Mouse (Mus musculus) hindbrain, embryonic 13.5 days (tissue): Measurements from ENCODE around the gene BC028528. TPM values are rescaled to one million over a fixed set of nuclear protein-coding genes. Genes with fewer than 3 reads are reported as not detected.

Experiments
- ATAC-seq: fragments of 200-750 bp; cut with Nextera tagmentation; 2 replicates; pipeline ENCODE4 v1.8.0; 2017; ENCODE audit warnings: moderate TSS enrichment; ENCODE audit not compliant: low FRiP score
- H3K27ac ChIP-seq: fragments of 300-500 bp; sonication (generic); 2 replicates; pipeline ENCODE4 v1.5.1; 2015; ENCODE audit warnings: inconsistent platforms, mild to moderate bottlenecking, moderate library complexity
- H3K27me3 ChIP-seq: fragments of 300-500 bp; sonication (generic); 2 replicates; pipeline ENCODE4 v1.6.1; 2015; ENCODE audit warnings: mild to moderate bottlenecking, inconsistent platforms
- H3K36me3 ChIP-seq: fragments of 300-500 bp; sonication (generic); 2 replicates; pipeline ENCODE4 v1.6.1; 2015; ENCODE audit warnings: mild to moderate bottlenecking, inconsistent platforms
- H3K4me1 ChIP-seq: fragments of 300-500 bp; sonication (generic); replicated peaks from 2 replicates; pipeline ENCODE4 v1.6.1; 2015; ENCODE audit warnings: inconsistent platforms
- H3K4me2 ChIP-seq: fragments of 300-500 bp; sonication (generic); 2 replicates; pipeline ENCODE4 v1.6.1; 2015; ENCODE audit warnings: inconsistent platforms, mild to moderate bottlenecking, moderate library complexity
- H3K4me3 ChIP-seq: fragments of 300-500 bp; sonication (generic); 2 replicates; pipeline ENCODE4 v1.5.1; 2015; ENCODE audit warnings: mild to moderate bottlenecking, inconsistent platforms
- H3K9ac ChIP-seq: fragments of 300-500 bp; sonication (generic); 2 replicates; pipeline ENCODE4 v1.6.1; 2015; ENCODE audit warnings: mild to moderate bottlenecking, inconsistent platforms
- H3K9me3 ChIP-seq: fragments of 300-500 bp; sonication (generic); 2 replicates; pipeline ENCODE4 v1.6.1; 2016; ENCODE audit warnings: inconsistent platforms
- WGBS: fragments of 180-500 bp; shearing (Covaris S2); methylation state at CpG from one replicate; pipeline ENCODE4 v1.1.7; 2015; 5-methylcytosine and 5-hydroxymethylcytosine counted together
- polyA plus RNA-seq: library from polyadenylated mRNA; unstranded; fragments of >200 nt; fragmentation: Nextera tagmentation; extraction: Ambion mirVana; gene quantifications from 2 replicates; pipeline ENCODE4 v1.2.1, GENCODE M21; 2015

The BC028528 gene
- polyA plus RNA-seq, 1 experiment from 2014 or later: 19.4 TPM

- H3K27me3 ChIP-seq: no peaks in the 10 kb centered on the region
- H3K36me3 ChIP-seq: peaks cover 85% of the 10 kb centered on the region
- no peak overlapping the region for H3K4me3 ChIP-seq
- no peak overlapping the region for H3K9ac ChIP-seq
- H3K4me1 ChIP-seq: no peaks in the 10 kb centered on the region
- 92% methylated on average over 3 of the region's 3 CpGs for WGBS
- no peak overlapping the region for H3K27ac ChIP-seq
- no peaks in the 10 kb centered on the region for H3K9me3 ChIP-seq
- no peak for ATAC-seq
- no peak overlapping the region for H3K4me2 ChIP-seq
These were observed 49.1 kb downstream of the BC028528 start for GRCm38 (mm10) chr3:95842503-95843214.

DNA sequence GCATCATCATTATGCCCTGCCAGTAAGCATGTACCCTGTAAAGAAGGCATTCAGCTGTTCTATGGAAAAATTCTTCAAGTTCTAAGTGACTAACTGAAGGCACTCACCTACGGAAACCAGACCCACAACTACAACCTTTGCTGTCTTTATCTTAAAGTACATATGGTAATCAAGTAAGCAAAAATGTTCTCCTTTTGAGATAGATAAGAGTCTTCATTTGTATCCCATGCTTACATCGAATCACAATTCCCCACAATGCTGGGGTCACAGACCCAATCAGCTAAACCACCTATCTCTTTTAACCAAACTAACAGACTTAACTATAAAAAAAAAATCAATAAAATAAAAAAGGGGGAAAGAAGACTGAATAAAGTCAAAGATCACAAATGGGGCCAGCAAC is 52.6 kb downstream of the BC028528 start:
- ATAC-seq: no peak
- H3K4me2 ChIP-seq: no peak overlapping the region
- WGBS: 92% methylated on average over 2 of the region's 2 CpGs
- no peaks in the 10 kb centered on the region for H3K27me3 ChIP-seq
- H3K9ac ChIP-seq: no peak overlapping the region
- no peak overlapping the region for H3K4me3 ChIP-seq
- H3K27ac ChIP-seq: no peak overlapping the region
- no peaks in the 10 kb centered on the region for H3K9me3 ChIP-seq
- H3K4me1 ChIP-seq: no peaks in the 10 kb centered on the region
- H3K36me3 ChIP-seq: peaks cover 77% of the 10 kb centered on the region

Other genes starting within 250 kb of the BC028528 start
- 49.3 and 54.2 TPM in 2 replicates for gene Mcl1, start 233.2 kb downstream of the BC028528 start, polyA plus RNA-seq
- 0.98 and 1.0 TPM in 2 replicates for gene Adamtsl4, start 204.1 kb downstream of the BC028528 start, polyA plus RNA-seq
- gene Ecm1, start 152.4 kb downstream of the BC028528 start, polyA plus RNA-seq: 12.9 and 13.4 TPM in 2 replicates
- 41.0 and 44.9 TPM in 2 replicates for gene Tars2, start 131.8 kb downstream of the BC028528 start, polyA plus RNA-seq
- 23.8 and 24.4 TPM in 2 replicates for gene Rprd2, start 73.1 kb downstream of the BC028528 start, polyA plus RNA-seq
- 36.6 and 39.7 TPM in 2 replicates for gene Prpf3, start 36.1 kb downstream of the BC028528 start, polyA plus RNA-seq
- gene Mrps21, start 20.5 kb downstream of the BC028528 start, polyA plus RNA-seq: 331 and 342 TPM in 2 replicates
- 3.1 and 4.3 TPM in 2 replicates for gene Ciart, start 9.8 kb downstream of the BC028528 start, polyA plus RNA-seq
- 32.4 and 40.8 TPM in 2 replicates for gene Aph1a, start 2.0 kb upstream of the BC028528 start, polyA plus RNA-seq
- gene Car14, start 12.7 kb upstream of the BC028528 start, polyA plus RNA-seq: 6.5 and 10.9 TPM in 2 replicates
- gene Anp32e, start 37.2 kb upstream of the BC028528 start, polyA plus RNA-seq: 167 and 175 TPM in 2 replicates
- 59.5 and 65.4 TPM in 2 replicates for gene Plekho1, start 104.0 kb upstream of the BC028528 start, polyA plus RNA-seq
- gene Vps45, start 166.5 kb upstream of the BC028528 start, polyA plus RNA-seq: 62.9 and 64.0 TPM in 2 replicates
- 11.0 and 13.6 TPM in 2 replicates for gene Otud7b, start 212.5 kb upstream of the BC028528 start, polyA plus RNA-seq